ENCODE assay signal across 11 mouse cellular contexts in the genomic region with DNA sequence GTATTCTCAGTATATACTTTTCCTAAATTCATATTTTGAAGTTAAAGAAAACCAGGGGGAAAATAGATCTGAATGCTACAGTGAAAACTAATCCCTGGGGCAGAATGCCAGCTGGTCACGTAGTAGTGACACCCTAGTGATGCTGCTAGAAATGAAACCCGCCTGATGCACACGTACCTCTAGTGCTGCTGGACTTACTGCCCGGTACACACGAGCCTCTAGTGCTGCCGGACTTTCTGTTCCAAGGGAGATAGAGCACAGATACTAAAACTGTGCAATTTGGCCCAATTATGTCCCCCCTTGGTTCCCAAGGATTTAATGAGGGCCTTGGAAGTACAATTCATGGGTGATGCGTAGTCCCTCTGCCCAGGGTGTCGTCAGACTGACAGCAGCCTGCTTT. TPM values are rescaled to one million over a fixed set of nuclear protein-coding genes. Genes with fewer than 3 reads are reported as not detected.
A peak's percentile ranks its signal among the peaks of the same experiment; 100 is the strongest.
DNase-seq lines count a peak whose midpoint lies in the region; ATAC-seq and TF ChIP-seq lines count a peak whose summit lies in the region.
"Had no signal": no experiment of that assay in that cellular context is flagged by ENCODE, and none has a peak within 500 bp of the region (broad histone marks: within the 10 kb centered on the region; RNA-seq: fewer than 3 reads in every experiment).

No protein-coding gene starts in this region.

- TF ChIP-seq CTCF in left cerebral cortex, adult 2 months (IDR thresholded peaks at IDR 0.05), result no peak
- TF ChIP-seq CTCF in lung, postnatal 0 days (IDR thresholded peaks at IDR 0.05), result no peak

- no peak for DNase-seq in left cerebral cortex, adult 2 months (ENCODE audit: extremely low spot score in 1 of 2, low spot score in 2 of 2)
- DNase-seq in left cerebral cortex, adult 18-20 months (ENCODE audit: low spot score in 2 of 2), result no peak
- DNase-seq in cerebellum, postnatal 10 days, result peak; percentile 76 to 84
- DNase-seq in lung, postnatal 0 days (ENCODE audit: low spot score), result no peak
- DNase-seq: embryo, embryonic 11 days; lung, embryonic 14.5 days had no signal

- intact Hi-C loops in left cerebral cortex, adult 2 months (cut with DNase I), result loop anchor here (5.0 kb wide), 3 partner anchors 343 to 393 kb away; a partner anchor contains a TSS

- peak overlapping the region; percentile 84 for H3K27ac ChIP-seq in left cerebral cortex, adult 2 months
- peak overlapping the region; percentile 71 for H3K27ac ChIP-seq in forebrain, embryonic 15.5 days (replicated peaks)
- peak overlapping the region; percentile 61 for H3K27ac ChIP-seq in neural tube, embryonic 15.5 days (replicated peaks)
- H3K27ac ChIP-seq in intestine, embryonic 16.5 days (ENCODE audit: low read length), result no peak overlapping the region
- no peak overlapping the region for H3K27ac ChIP-seq in lung, postnatal 0 days (ENCODE audit: low read length)
- H3K27ac ChIP-seq: kidney, postnatal 0 days; limb, embryonic 15.5 days had no signal

- no peaks in the 10 kb centered on the region for H3K9me3 ChIP-seq in forebrain, embryonic 15.5 days
- H3K9me3 ChIP-seq in neural tube, embryonic 15.5 days (replicated peaks), result no peaks in the 10 kb centered on the region
- no peaks in the 10 kb centered on the region for H3K9me3 ChIP-seq in intestine, embryonic 16.5 days (ENCODE audit: control insufficient read depth, low read length)
- no peaks in the 10 kb centered on the region for H3K9me3 ChIP-seq in lung, postnatal 0 days (ENCODE audit: low read length)
- H3K9me3 ChIP-seq: limb, embryonic 15.5 days had no signal

- peaks cover 26% of the 10 kb centered on the region for H3K27me3 ChIP-seq in forebrain, embryonic 15.5 days
- peaks cover 20% of the 10 kb centered on the region for H3K27me3 ChIP-seq in neural tube, embryonic 15.5 days (replicated peaks)
- no peaks in the 10 kb centered on the region for H3K27me3 ChIP-seq in intestine, embryonic 16.5 days (replicated peaks; ENCODE audit: control insufficient read depth, insufficient read depth, low read length)
- no peaks in the 10 kb centered on the region for H3K27me3 ChIP-seq in lung, postnatal 0 days (replicated peaks; ENCODE audit: insufficient read depth, low read length)

- no peaks in the 10 kb centered on the region for H3K36me3 ChIP-seq in forebrain, embryonic 15.5 days
- H3K36me3 ChIP-seq in neural tube, embryonic 15.5 days, result no peaks in the 10 kb centered on the region
- H3K36me3 ChIP-seq in intestine, embryonic 16.5 days (ENCODE audit: control insufficient read depth, insufficient read depth, low read length), result no peaks in the 10 kb centered on the region
- H3K36me3 ChIP-seq in lung, postnatal 0 days (ENCODE audit: insufficient read depth, low read length), result no peaks in the 10 kb centered on the region
- H3K36me3 ChIP-seq: limb, embryonic 15.5 days had no signal

- WGBS in forebrain, embryonic 15.5 days, result 34% methylated on average over 8 of the region's 8 CpGs
- 53% methylated on average over 8 of the region's 8 CpGs for WGBS in neural tube, embryonic 15.5 days
- 86% methylated on average over 8 of the region's 8 CpGs for WGBS in intestine, embryonic 16.5 days
- WGBS in lung, postnatal 0 days, result 77% methylated on average over 8 of the region's 8 CpGs

- TF ChIP-seq EP300 in lung, postnatal 0 days (IDR thresholded peaks at IDR 0.05), result no peak

- no peak for ATAC-seq in forebrain, embryonic 15.5 days (replicated peaks)
- no peak for ATAC-seq in neural tube, embryonic 15.5 days (ENCODE audit: low FRiP score)
- no peak for ATAC-seq in intestine, embryonic 16.5 days
- ATAC-seq in lung, postnatal 0 days, result no peak

- H3K9ac ChIP-seq in forebrain, embryonic 15.5 days (replicated peaks), result no peak overlapping the region
- no peak overlapping the region for H3K9ac ChIP-seq in neural tube, embryonic 15.5 days (replicated peaks)
- no peak overlapping the region for H3K9ac ChIP-seq in intestine, embryonic 16.5 days (ENCODE audit: low read depth, low read length)
- H3K9ac ChIP-seq in lung, postnatal 0 days (replicated peaks; ENCODE audit: low read depth), result no peak overlapping the region
- H3K9ac ChIP-seq: limb, embryonic 15.5 days; lung, embryonic 14.5 days had no signal

- H3K4me1 ChIP-seq in forebrain, embryonic 15.5 days, result peaks cover 48% of the 10 kb centered on the region
- H3K4me1 ChIP-seq in neural tube, embryonic 15.5 days, result peaks cover 24% of the 10 kb centered on the region
- H3K4me1 ChIP-seq in intestine, embryonic 16.5 days (ENCODE audit: control insufficient read depth, insufficient read depth, low read length), result 0 out of 2 replicates have a peak, but pooled peaks cover under 1% of the 10 kb centered on the region
- no peaks in the 10 kb centered on the region for H3K4me1 ChIP-seq in lung, postnatal 0 days (ENCODE audit: insufficient read depth, low read depth, low read length)
- H3K4me1 ChIP-seq: limb, embryonic 15.5 days had no signal

- no peak overlapping the region for H3K4me3 ChIP-seq in left cerebral cortex, adult 2 months
- H3K4me3 ChIP-seq in forebrain, embryonic 15.5 days, result no peak overlapping the region
- H3K4me3 ChIP-seq in neural tube, embryonic 15.5 days (replicated peaks), result no peak overlapping the region
- no peak overlapping the region for H3K4me3 ChIP-seq in intestine, embryonic 16.5 days (ENCODE audit: low read length)
- no peak overlapping the region for H3K4me3 ChIP-seq in lung, postnatal 0 days (ENCODE audit: low read depth, low read length)
- H3K4me3 ChIP-seq: limb, embryonic 15.5 days had no signal

- H3K4me2 ChIP-seq in forebrain, embryonic 15.5 days (replicated peaks), result no peak overlapping the region
- H3K4me2 ChIP-seq in neural tube, embryonic 15.5 days, result no peak overlapping the region
- H3K4me2 ChIP-seq in intestine, embryonic 16.5 days (ENCODE audit: low read depth, low read length), result no peak overlapping the region
- no peak overlapping the region for H3K4me2 ChIP-seq in lung, postnatal 0 days (replicated peaks; ENCODE audit: low read depth, low read length)
- H3K4me2 ChIP-seq: limb, embryonic 15.5 days; lung, embryonic 14.5 days had no signal

RNA-seq across cellular contexts. Expression of a gene that starts 38.5 kb away (rescaled TPM):
- 10 to 100 TPM; 29.8 to 29.9 TPM for total RNA-seq in left cerebral cortex, adult 2 months (2021)
- 10 to 100 TPM; 36.7 to 40.9 TPM for total RNA-seq in left cerebral cortex, adult 18-20 months (2021)
- polyA plus RNA-seq in forebrain, embryonic 15.5 days (2015; fragmentation: Nextera tagmentation; extraction: Ambion mirVana), result 4.6 and 4.8 TPM in 2 replicates
- polyA plus RNA-seq in neural tube, embryonic 15.5 days (2015; fragmentation: Nextera tagmentation; extraction: Ambion mirVana), result 9.6 and 13.0 TPM in 2 replicates
- 49.1 and 50.4 TPM in 2 replicates for polyA plus RNA-seq in intestine, embryonic 16.5 days (2015; fragmentation: Nextera tagmentation; extraction: Ambion mirVana)
- polyA plus RNA-seq in lung, postnatal 0 days (2015; fragmentation: Nextera tagmentation; extraction: Ambion mirVana), result 31.2 and 35.3 TPM in 2 replicates

Comparison
In these comparisons a context has a peak if more than half of its experiments do, and no peak if none do; other contexts are left out.
1. DNase-seq: peak in cerebellum, postnatal 10 days (2 of 2); none in left cerebral cortex, adult 2 months (0 of 2), left cerebral cortex, adult 18-20 months (0 of 2) and lung, postnatal 0 days (single experiment).
2. H3K27ac ChIP-seq: peak in left cerebral cortex, adult 2 months (single experiment), forebrain, embryonic 15.5 days (single experiment) and neural tube, embryonic 15.5 days (single experiment); none in intestine, embryonic 16.5 days (single experiment) and lung, postnatal 0 days (single experiment).